Comparison of ENCODE assay signal across 24 mouse cellular contexts in the genomic region with DNA sequence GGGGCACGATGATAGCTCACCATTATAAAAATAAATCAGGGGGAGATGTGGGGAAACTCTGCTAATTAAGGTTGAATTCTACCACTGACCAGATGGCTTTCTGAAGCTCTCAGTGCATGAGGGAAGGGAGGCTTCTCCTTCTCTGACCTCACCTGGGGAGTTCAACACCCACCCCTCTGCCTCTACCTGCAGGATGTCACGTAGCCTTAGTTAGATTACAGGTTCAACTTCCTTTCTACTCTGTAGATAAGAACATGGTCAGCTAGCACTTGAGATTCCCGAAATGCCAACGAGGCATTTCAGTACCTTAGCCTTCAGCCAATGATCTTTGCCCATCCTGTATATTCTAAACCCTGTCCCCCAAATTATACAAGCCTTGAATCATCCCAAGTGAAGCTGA.
"Had no signal": no experiment of that assay in that cellular context is flagged by ENCODE, and none has a peak within 500 bp of the region (broad histone marks: within the 10 kb centered on the region; RNA-seq: fewer than 3 reads in every experiment).

No protein-coding gene starts in this region.

- ATAC-seq: forebrain, postnatal 0 days; hindbrain, postnatal 0 days; intestine, embryonic 16.5 days had no signal

- H3K9ac ChIP-seq: forebrain, postnatal 0 days; heart, embryonic 13.5 days; heart, embryonic 15.5 days; hindbrain, embryonic 13.5 days; hindbrain, embryonic 15.5 days; kidney, embryonic 15.5 days; limb, embryonic 12.5 days had no signal

- H3K4me2 ChIP-seq: heart, embryonic 11.5 days; heart, embryonic 13.5 days; heart, embryonic 15.5 days; hindbrain, embryonic 13.5 days; hindbrain, embryonic 15.5 days; kidney, embryonic 15.5 days; limb, embryonic 12.5 days had no signal

- DNase-seq: forebrain, postnatal 0 days; gastrocnemius, postnatal 14 days; gastrocnemius, postnatal 36 days; heart, adult 18-20 months; heart, postnatal 14 days; heart, postnatal 36 days; kidney, adult 11 months; kidney, adult 2 months; kidney, adult 9 months; kidney, postnatal 14 days; kidney, postnatal 36 days; liver had no signal

- H3K27ac ChIP-seq: heart, embryonic 13.5 days; heart, embryonic 15.5 days; hindbrain, embryonic 13.5 days; hindbrain, embryonic 15.5 days; hindbrain, postnatal 0 days; kidney, embryonic 15.5 days; kidney, postnatal 0 days; left cerebral cortex, adult 2 months; limb, embryonic 10.5 days; limb, embryonic 12.5 days had no signal

- H3K4me1 ChIP-seq: hindbrain, embryonic 15.5 days; limb, embryonic 12.5 days had no signal

- H3K9me3 ChIP-seq: heart, embryonic 13.5 days; heart, embryonic 15.5 days; hindbrain, embryonic 13.5 days; hindbrain, embryonic 15.5 days; kidney, embryonic 15.5 days; limb, embryonic 10.5 days had no signal

- H3K36me3 ChIP-seq: heart, embryonic 13.5 days; heart, embryonic 15.5 days; hindbrain, embryonic 13.5 days; hindbrain, embryonic 15.5 days; kidney, embryonic 15.5 days; limb, embryonic 10.5 days; limb, embryonic 12.5 days had no signal

- H3K27me3 ChIP-seq: heart, embryonic 15.5 days; hindbrain, embryonic 15.5 days; kidney, embryonic 15.5 days; limb, embryonic 12.5 days had no signal

- H3K4me3 ChIP-seq: heart, embryonic 13.5 days; heart, embryonic 15.5 days; hindbrain, embryonic 13.5 days; hindbrain, embryonic 15.5 days; kidney, embryonic 15.5 days; left cerebral cortex, adult 2 months; limb, embryonic 10.5 days; limb, embryonic 12.5 days had no signal
